Mouse (Mus musculus): ENCODE data around the gene Tcf15. TPM values are rescaled to one million over a fixed set of nuclear protein-coding genes. Genes with fewer than 3 reads are reported as not detected.

Gene Tcf15
- polyA plus RNA-seq (2015; fragmentation: Nextera tagmentation; extraction: Ambion mirVana) = 1.4 and 1.8 TPM in 2 replicates

- Histone ChIP-seq H3K27me3 (peaks cover 67% of the 10 kb centered on the region), H3K9me3 (replicated peaks) (no peaks in the 10 kb centered on the region), H3K27ac (no peak within 1 kb of the TSS; the same call in 1 of the 2 replicates), H3K9ac (peak within 1 kb of the TSS; percentile 56), H3K4me3 (peak within 1 kb of the TSS; percentile 49), H3K36me3 (ENCODE audit: poor library complexity, severe bottlenecking) (no peaks in the 10 kb centered on the region), H3K4me1 (peaks cover 48% of the 10 kb centered on the region), H3K4me2 (peak within 1 kb of the TSS; percentile 76)
- ATAC-seq = peak; percentile 86
- WGBS = under 1% methylated on average over 104 of the region's 118 CpGs
Observed at GRCm38 (mm10) chr2:152143279-152144157, at the start of gene Tcf15. TSS of gene Tcf15 (plus strand) at chr2:152143561.

- WGBS = 5% methylated on average over 29 of the region's 29 CpGs
- no peak overlapping the region for H3K4me3 ChIP-seq
- peaks cover 25% of the 10 kb centered on the region for H3K36me3 ChIP-seq (ENCODE audit: poor library complexity, severe bottlenecking)
- peak overlapping the region; percentile 21 for H3K4me2 ChIP-seq
- H3K27ac ChIP-seq = peak overlapping the region; percentile 20; the same call in 1 of the 2 replicates
- peak overlapping the region; percentile 31; the same call in 1 of the 2 replicates for H3K9ac ChIP-seq
- peaks cover 40% of the 10 kb centered on the region for H3K27me3 ChIP-seq
- peaks cover 58% of the 10 kb centered on the region for H3K4me1 ChIP-seq
- ATAC-seq = 0 out of 2 replicates have a peak, but pooled peaks have one; percentile 6
- no peaks in the 10 kb centered on the region for H3K9me3 ChIP-seq (replicated peaks)
Observed at GRCm38 (mm10) chr2:152094856-152095545, 48.4 kb upstream of the Tcf15 start.

GRCm38 (mm10) chr2:152096922-152097321 is 46.4 kb upstream of the Tcf15 start:
- WGBS = 78% methylated on average over 2 of the region's 2 CpGs
- H3K4me3 ChIP-seq = no peak overlapping the region
- H3K36me3 ChIP-seq (ENCODE audit: poor library complexity, severe bottlenecking) = peaks cover 13% of the 10 kb centered on the region

GRCm38 (mm10) chr2:152097916-152098315 is 45.4 kb upstream of the Tcf15 start:
- Histone ChIP-seq H3K27me3 (peaks cover 24% of the 10 kb centered on the region), H3K27ac (no peak overlapping the region), H3K36me3 (ENCODE audit: poor library complexity, severe bottlenecking) (peaks cover 13% of the 10 kb centered on the region), H3K4me2 (no peak overlapping the region), H3K4me3 (no peak overlapping the region), H3K9me3 (replicated peaks) (no peaks in the 10 kb centered on the region), H3K4me1 (peaks cover 36% of the 10 kb centered on the region), H3K9ac (no peak overlapping the region)
- 0 out of 2 replicates have a peak, but pooled peaks have one; percentile 11 for ATAC-seq
- WGBS = 80% methylated on average over 11 of the region's 11 CpGs

More at GRCm38 (mm10) chr2:152096922-152097321, 46.4 kb upstream of the Tcf15 start:
- Histone ChIP-seq H3K9me3 (replicated peaks) (no peaks in the 10 kb centered on the region), H3K4me1 (peaks cover 44% of the 10 kb centered on the region), H3K9ac (no peak overlapping the region), H3K27ac (no peak overlapping the region), H3K27me3 (peaks cover 33% of the 10 kb centered on the region), H3K4me2 (no peak overlapping the region)
- ATAC-seq = no peak

GRCm38 (mm10) chr2:152099538-152099937 is 43.8 kb upstream of the Tcf15 start:
- H3K4me1 ChIP-seq = peaks cover 22% of the 10 kb centered on the region
- no peak overlapping the region for H3K9ac ChIP-seq
- H3K9me3 ChIP-seq (replicated peaks) = no peaks in the 10 kb centered on the region
- H3K27me3 ChIP-seq = peaks cover 8% of the 10 kb centered on the region
- H3K4me3 ChIP-seq = no peak overlapping the region
- ATAC-seq = no peak
- H3K27ac ChIP-seq = no peak overlapping the region
- no peaks in the 10 kb centered on the region for H3K36me3 ChIP-seq (ENCODE audit: poor library complexity, severe bottlenecking)
- no peak overlapping the region for H3K4me2 ChIP-seq
- 46% methylated on average over 3 of the region's 3 CpGs for WGBS

- WGBS = 77% methylated on average over 13 of the region's 13 CpGs
- no peaks in the 10 kb centered on the region for H3K36me3 ChIP-seq (ENCODE audit: poor library complexity, severe bottlenecking)
Observed at GRCm38 (mm10) chr2:152101761-152102160, 41.6 kb upstream of the Tcf15 start.

GRCm38 (mm10) chr2:152102369-152102768 is 41.0 kb upstream of the Tcf15 start:
- no peak for ATAC-seq
- 66% methylated on average over 6 of the region's 6 CpGs for WGBS
- H3K9ac ChIP-seq = no peak overlapping the region

More at GRCm38 (mm10) chr2:152101761-152102160, 41.6 kb upstream of the Tcf15 start:
- H3K9me3 ChIP-seq (replicated peaks) = no peaks in the 10 kb centered on the region
- ATAC-seq = no peak
- H3K9ac ChIP-seq = no peak overlapping the region
- H3K27me3 ChIP-seq = 0 out of 2 replicates have a peak, but pooled peaks cover 2% of the 10 kb centered on the region
- no peak overlapping the region for H3K27ac ChIP-seq
- H3K4me3 ChIP-seq = no peak overlapping the region
- H3K4me1 ChIP-seq = peaks cover 24% of the 10 kb centered on the region
- no peak overlapping the region for H3K4me2 ChIP-seq

GRCm38 (mm10) chr2:152104711-152105317 is 38.5 kb upstream of the Tcf15 start:
- Histone ChIP-seq H3K36me3 (ENCODE audit: poor library complexity, severe bottlenecking) (no peaks in the 10 kb centered on the region), H3K27me3 (0 out of 2 replicates have a peak, but pooled peaks cover 2% of the 10 kb centered on the region), H3K4me2 (peak overlapping the region; percentile 90), H3K9ac (peak overlapping the region; percentile 84), H3K4me3 (peak overlapping the region; percentile 64), H3K4me1 (peaks cover 24% of the 10 kb centered on the region), H3K27ac (no peak overlapping the region), H3K9me3 (replicated peaks) (no peaks in the 10 kb centered on the region)
- peak; percentile 44 for ATAC-seq
- 20% methylated on average over 17 of the region's 17 CpGs for WGBS

More at GRCm38 (mm10) chr2:152102369-152102768, 41.0 kb upstream of the Tcf15 start:
- Histone ChIP-seq H3K4me2 (no peak overlapping the region), H3K4me3 (no peak overlapping the region), H3K36me3 (ENCODE audit: poor library complexity, severe bottlenecking) (no peaks in the 10 kb centered on the region), H3K27me3 (0 out of 2 replicates have a peak, but pooled peaks cover 2% of the 10 kb centered on the region), H3K4me1 (peaks cover 24% of the 10 kb centered on the region), H3K9me3 (replicated peaks) (no peaks in the 10 kb centered on the region), H3K27ac (no peak overlapping the region)

GRCm38 (mm10) chr2:152105318-152106224 is 37.8 kb upstream of the Tcf15 start, which contains the start of gene Srxn1:
TSS of gene Srxn1 (plus strand) at chr2:152105516.
- Histone ChIP-seq H3K9ac (peak within 1 kb of the TSS; percentile 84), H3K4me2 (peak within 1 kb of the TSS; percentile 90), H3K27me3 (peaks cover 2% of the 10 kb centered on the region; the same call in 1 of the 2 replicates), H3K27ac (no peak within 1 kb of the TSS), H3K4me1 (peaks cover 24% of the 10 kb centered on the region), H3K9me3 (replicated peaks) (no peaks in the 10 kb centered on the region), H3K36me3 (ENCODE audit: poor library complexity, severe bottlenecking) (no peaks in the 10 kb centered on the region), H3K4me3 (peak within 1 kb of the TSS; percentile 64)
- under 1% methylated on average over 82 of the region's 84 CpGs for WGBS
- peak; percentile 87 for ATAC-seq

- 94% methylated on average over 3 of the region's 3 CpGs for WGBS
- Histone ChIP-seq H3K4me2 (peak overlapping the region; percentile 90), H3K4me1 (peaks cover 24% of the 10 kb centered on the region), H3K4me3 (peak overlapping the region; percentile 64), H3K9me3 (replicated peaks) (no peaks in the 10 kb centered on the region), H3K27me3 (peaks cover 2% of the 10 kb centered on the region; the same call in 1 of the 2 replicates), H3K36me3 (ENCODE audit: poor library complexity, severe bottlenecking) (no peaks in the 10 kb centered on the region), H3K27ac (no peak overlapping the region), H3K9ac (peak overlapping the region; percentile 84)
- no peak for ATAC-seq
Observed at GRCm38 (mm10) chr2:152106225-152106595, 37.2 kb upstream of the Tcf15 start.

Data from forebrain, embryonic 13.5 days (tissue).